Comparison of ENCODE assay signal across 8 mouse cellular contexts in genomic region chr19:46395109-46396009, GRCm38 (mm10). TPM values are rescaled to one million over a fixed set of nuclear protein-coding genes. Genes with fewer than 3 reads are reported as not detected.
A peak's percentile ranks its signal among the peaks of the same experiment; 100 is the strongest.
DNase-seq lines count a peak whose midpoint lies in the region; ATAC-seq lines count a peak whose summit lies in the region.

Gene Actr1a, minus strand, starts transcription at chr19:46395748.

- H3K27me3 ChIP-seq in hindbrain, embryonic 16.5 days (replicated peaks; ENCODE audit: control insufficient read depth, insufficient read depth, low read length), result no peaks in the 10 kb centered on the region

- H3K27ac ChIP-seq in hindbrain, embryonic 16.5 days (ENCODE audit: low read depth, low read length), result peak within 1 kb of the TSS; percentile 92
- H3K27ac ChIP-seq in macrophage, result peak within 1 kb of the TSS; percentile 72

- H3K36me3 ChIP-seq in hindbrain, embryonic 16.5 days (ENCODE audit: control insufficient read depth, insufficient read depth, low read length), result peaks cover 3% of the 10 kb centered on the region; the same call in 1 of the 2 replicates
- H3K36me3 ChIP-seq in macrophage (ENCODE audit: inconsistent target), result no peaks in the 10 kb centered on the region

- 0% methylated on average over 49 of the region's 51 CpGs for WGBS in hindbrain, embryonic 16.5 days
- 1% methylated on average over 51 of the region's 51 CpGs for WGBS in macrophage (ENCODE audit: missing documents)

- peak within 1 kb of the TSS; percentile 89 for H3K9ac ChIP-seq in hindbrain, embryonic 16.5 days (ENCODE audit: low read depth, low read length)

- H3K4me2 ChIP-seq in hindbrain, embryonic 16.5 days (ENCODE audit: low read length), result peak within 1 kb of the TSS; percentile 63

- peaks cover 80% of the 10 kb centered on the region for H3K79me2 ChIP-seq in macrophage (ENCODE audit: inconsistent target)

- peaks cover 35% of the 10 kb centered on the region for H3K4me1 ChIP-seq in hindbrain, embryonic 16.5 days (ENCODE audit: control insufficient read depth, insufficient read depth, low read depth, low read length)

- H3K4me3 ChIP-seq in hindbrain, embryonic 16.5 days (ENCODE audit: low read length), result peak within 1 kb of the TSS; percentile 86
- peak within 1 kb of the TSS; percentile 90 for H3K4me3 ChIP-seq in macrophage (ENCODE audit: inconsistent target)

- peak; percentile 96 for DNase-seq in T-cell, adult 2 months (ENCODE audit: low spot score)
- peak; percentile 97 to 98 for DNase-seq in cerebellum, postnatal 36 days
- peak; percentile 99 for DNase-seq in gastrocnemius, adult 18-20 months (ENCODE audit: low spot score)
- DNase-seq in left cerebral cortex, adult 18-20 months (ENCODE audit: low spot score in 2 of 2), result peak; percentile 97
- DNase-seq in right cerebral cortex, adult 18-20 months, result peak; percentile 99
- peak; percentile 92 for DNase-seq in urinary bladder, postnatal 10 days (ENCODE audit: low spot score)

- ATAC-seq in hindbrain, embryonic 16.5 days, result peak; percentile 95

- no peaks in the 10 kb centered on the region for H3K9me3 ChIP-seq in hindbrain, embryonic 16.5 days (ENCODE audit: control insufficient read depth, low read length)

RNA-seq across cellular contexts. Expression of gene Actr1a, which starts in this region (rescaled TPM):
- total RNA-seq in gastrocnemius, adult 18-20 months (2021), result 10 to 100 TPM; 51.8 to 57.1 TPM
- 351 and 369 TPM in 2 replicates for polyA plus RNA-seq in hindbrain, embryonic 16.5 days (2015; fragmentation: Nextera tagmentation; extraction: Ambion mirVana)
- 100 to 1,000 TPM; 196 to 198 TPM for total RNA-seq in left cerebral cortex, adult 18-20 months (2021)
- total RNA-seq in macrophage (2018; cell fraction: chromatin; rRNA removed), result 100 to 1,000 TPM in 6 of 26 experiments, 10 to 100 TPM in 20; 34.1 to 140 (median 92.3) TPM
- 100 to 1,000 TPM; 106 to 182 (median 139) TPM for total RNA-seq in macrophage (2018; cell fraction: cytosol; rRNA removed)
- 100 to 1,000 TPM in 16 of 26 experiments, 10 to 100 TPM in 10; 47.5 to 177 (median 111) TPM for total RNA-seq in macrophage (2018; cell fraction: nucleus; rRNA removed)
- polyA plus RNA-seq in macrophage (2018), result 93.8 to 117 TPM (median 112 TPM) in 3 replicates

Comparison
In these comparisons a context has a peak if more than half of its experiments do, and no peak if none do; other contexts are left out.
1. Peak in every context shown above with its lines: DNase-seq, ATAC-seq, H3K4me3 ChIP-seq and H3K27ac ChIP-seq.